Mouse (Mus musculus) G1E (cell line): ENCODE data around the gene Pde4d. TPM values are rescaled to one million over a fixed set of nuclear protein-coding genes. Genes with fewer than 3 reads are reported as not detected.

Experiments
- ATAC-seq: 2 replicates; pipeline ENCODE4 v1.8.0; 2016; ENCODE audit warnings: mild to moderate bottlenecking; ENCODE audit not compliant: insufficient number of reproducible peaks, poor library complexity, low FRiP score, severe bottlenecking; ENCODE audit errors: extremely low read depth
- DNase-seq: peaks from one replicate; pipeline ENCODE4 v3.0.0; 2012; ENCODE audit warnings: low spot score
- H3K27me3 ChIP-seq: 2 replicates; pipeline ENCODE4 v1.6.1; 2012; ENCODE audit warnings: mild to moderate bottlenecking, low read length, inconsistent platforms; ENCODE audit not compliant: insufficient read depth
- H3K36me3 ChIP-seq: replicated peaks from 2 replicates; pipeline ENCODE3; 2012; ENCODE audit warnings: mild to moderate bottlenecking, inconsistent platforms
- H3K4me1 ChIP-seq: 2 replicates; pipeline ENCODE4 v1.6.1; 2012; ENCODE audit warnings: low read depth, low read length, inconsistent platforms, mixed read lengths; ENCODE audit not compliant: insufficient read depth
- H3K4me3 ChIP-seq: 2 replicates; pipeline ENCODE4 v1.5.1; 2012; ENCODE audit warnings: low read depth, mild to moderate bottlenecking, inconsistent platforms, low read length, moderate library complexity, mixed read lengths
- H3K9me3 ChIP-seq: replicated peaks from 2 replicates; pipeline ENCODE4 v1.6.1; 2012; ENCODE audit warnings: inconsistent platforms
- CTCF ChIP-seq: IDR thresholded peaks from 2 replicates; pipeline ENCODE4 v1.5.1; 2012; ENCODE audit warnings: low read depth, low read length, inconsistent platforms, mixed read lengths
- GATA1 ChIP-seq: IDR thresholded peaks from 2 replicates; pipeline ENCODE4 v1.6.1; 2012; ENCODE audit warnings: borderline replicate concordance, low read length, inconsistent platforms, mixed read lengths
- GATA2 ChIP-seq: IDR thresholded peaks from 2 replicates; pipeline ENCODE4 v1.6.1; 2012; ENCODE audit warnings: low read depth, low read length, inconsistent platforms, borderline replicate concordance
- POLR2AphosphoS5 ChIP-seq: IDR thresholded peaks from 2 replicates; pipeline ENCODE4 v1.6.1; 2012; ENCODE audit warnings: low read depth, low read length, inconsistent platforms; ENCODE audit not compliant: insufficient replicate concordance
- TAL1 ChIP-seq: conservative IDR thresholded peaks from 2 replicates; pipeline ENCODE4 v1.6.1; 2012; ENCODE audit warnings: low read depth, low read length, inconsistent platforms, mixed read lengths
- polyA plus RNA-seq: library from polyadenylated mRNA; stranded (reverse); fragments of >175 nt; gene quantifications from 2 replicates; pipeline ENCODE4 v1.2.3, GENCODE M21; 2012
- total RNA-seq, 2 experiments: library from RNA; stranded (forward) in 1 of 2; stranded (reverse) in 1 of 2; fragments of 200-1000 nt in 1 of 2; fragments of >200 nt in 1 of 2; fragmentation: Nextera tagmentation in 1 of 2; gene quantifications; 2 replicates each; pipeline ENCODE4 v1.2.3; 2014 to 2017

Pde4d gene
- total and polyA plus RNA-seq, 3 experiments: 8.2 to 124 (median 22.6) TPM

GRCm38 (mm10) chr13:109293011-109293410 is 843.3 kb downstream of the Pde4d start:
- no peak for ATAC-seq
- H3K4me1 ChIP-seq: no peaks in the 10 kb centered on the region
- TF ChIP-seq CTCF: no peak
- no peak for TF ChIP-seq GATA1
- TF ChIP-seq TAL1: no peak
- no peak for TF ChIP-seq GATA2
- no peak for TF ChIP-seq POLR2AphosphoS5
- peaks cover 2% of the 10 kb centered on the region; the same call in 1 of the 2 replicates for H3K27me3 ChIP-seq
- no peaks in the 10 kb centered on the region for H3K9me3 ChIP-seq
- H3K4me3 ChIP-seq: no peak overlapping the region
- no peaks in the 10 kb centered on the region for H3K36me3 ChIP-seq
- DNase-seq: no peak

DNA sequence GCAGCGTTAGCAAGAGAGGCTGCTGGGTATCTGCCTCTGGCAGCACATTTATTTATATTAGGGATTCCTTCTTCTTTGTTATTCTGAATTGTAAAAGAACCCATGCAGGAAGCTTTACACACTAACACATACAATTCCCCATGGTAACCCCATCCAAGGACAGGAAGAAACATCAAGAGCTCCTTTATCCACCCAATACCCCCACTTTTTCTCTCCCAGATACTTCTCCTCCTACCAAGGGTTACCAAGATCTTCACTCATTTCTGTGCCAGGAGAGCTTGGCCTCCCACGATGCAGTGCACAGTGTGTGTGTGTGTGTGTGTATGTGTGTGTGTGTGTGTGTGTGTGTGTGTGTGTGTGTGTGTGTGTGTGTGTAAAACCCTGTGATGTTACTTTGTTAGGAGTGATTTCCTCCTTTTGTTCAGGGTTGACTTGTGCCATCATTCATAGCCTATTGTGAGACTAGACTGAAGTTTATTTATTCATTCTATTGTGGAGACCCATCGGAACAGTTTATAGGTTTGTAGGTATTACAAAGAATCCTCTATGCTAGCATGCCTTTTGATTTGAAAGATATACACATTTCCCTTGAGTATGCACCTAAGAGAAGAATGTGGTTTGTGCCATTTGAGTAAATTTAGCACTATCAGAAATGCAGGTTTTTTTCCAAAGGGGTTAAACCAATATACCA is 846.7 kb downstream of the Pde4d start:
- H3K4me3 ChIP-seq: no peak overlapping the region
- DNase-seq (no peak), ATAC-seq (no peak)
- peaks cover 7% of the 10 kb centered on the region; the same call in 1 of the 2 replicates for H3K27me3 ChIP-seq
- TF ChIP-seq TAL1 (no peak), POLR2AphosphoS5 (no peak), GATA2 (no peak), GATA1 (no peak)
- H3K9me3 ChIP-seq: no peaks in the 10 kb centered on the region
- no peaks in the 10 kb centered on the region for H3K36me3 ChIP-seq
- H3K4me1 ChIP-seq: no peaks in the 10 kb centered on the region

DNA sequence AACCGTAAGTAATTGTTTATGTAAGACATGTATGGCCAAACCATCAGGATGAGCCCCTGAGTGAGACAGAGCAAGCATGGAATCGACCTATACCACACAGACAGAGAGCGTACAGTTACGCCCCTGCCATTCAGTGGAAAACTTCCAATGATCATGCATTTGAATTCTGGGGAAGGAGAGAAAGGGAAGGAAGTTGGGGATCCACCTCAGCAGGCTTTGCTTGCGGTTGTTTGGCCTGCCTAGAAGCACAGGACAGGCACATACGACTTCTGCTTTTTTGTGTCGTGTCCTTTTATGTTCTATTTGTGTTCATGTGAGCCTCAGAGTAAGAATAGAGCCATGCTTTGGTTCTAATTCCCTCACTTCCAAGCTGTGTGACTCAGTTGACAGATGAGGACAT is 849.1 kb downstream of the Pde4d start:
- no peaks in the 10 kb centered on the region for H3K4me1 ChIP-seq
- no peak overlapping the region for H3K4me3 ChIP-seq
- TF ChIP-seq GATA1 (no peak), GATA2 (no peak), POLR2AphosphoS5 (no peak), CTCF (no peak), TAL1 (no peak)
- H3K36me3 ChIP-seq: no peaks in the 10 kb centered on the region
- peaks cover 5% of the 10 kb centered on the region; the same call in 1 of the 2 replicates for H3K27me3 ChIP-seq
- ATAC-seq: no peak
- H3K9me3 ChIP-seq: no peaks in the 10 kb centered on the region
- DNase-seq: no peak

- Histone ChIP-seq H3K36me3 (no peaks in the 10 kb centered on the region), H3K4me1 (no peaks in the 10 kb centered on the region), H3K4me3 (no peak overlapping the region), H3K27me3 (peaks cover 5% of the 10 kb centered on the region; the same call in 1 of the 2 replicates), H3K9me3 (no peaks in the 10 kb centered on the region)
- DNase-seq (no peak), ATAC-seq (no peak)
- TF ChIP-seq GATA1 (no peak), CTCF (no peak), POLR2AphosphoS5 (no peak), TAL1 (no peak), GATA2 (no peak)
These were observed 849.9 kb downstream of the Pde4d start for GRCm38 (mm10) chr13:109299511-109300250.

DNA sequence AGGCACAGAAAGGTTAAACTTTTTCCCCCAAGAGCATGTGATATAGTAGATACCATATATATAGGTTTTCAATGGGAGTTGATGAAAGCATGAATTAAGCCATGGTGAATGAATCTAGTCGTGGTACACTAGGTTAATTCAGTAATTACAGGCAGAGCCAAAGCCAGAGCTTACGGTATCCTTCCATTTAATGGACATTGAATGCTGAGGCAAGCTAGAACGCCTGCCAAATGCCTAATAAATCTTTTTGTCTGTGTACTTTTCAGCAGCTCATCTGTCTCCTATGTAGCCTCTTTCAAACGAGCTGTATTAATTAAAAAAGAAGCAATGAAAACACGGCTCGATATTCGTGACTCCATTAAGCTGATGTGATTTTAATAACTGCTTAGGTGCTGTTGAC is 862.8 kb downstream of the Pde4d start:
- DNase-seq: no peak
- Histone ChIP-seq H3K27me3 (no peaks in the 10 kb centered on the region; the same call in 1 of the 2 replicates), H3K9me3 (no peaks in the 10 kb centered on the region), H3K36me3 (no peaks in the 10 kb centered on the region), H3K4me1 (no peaks in the 10 kb centered on the region), H3K4me3 (no peak overlapping the region)
- no peak for TF ChIP-seq GATA1
- no peak for TF ChIP-seq GATA2
- no peak for TF ChIP-seq POLR2AphosphoS5
- TF ChIP-seq TAL1: no peak
- TF ChIP-seq CTCF: no peak
- no peak for ATAC-seq

DNA sequence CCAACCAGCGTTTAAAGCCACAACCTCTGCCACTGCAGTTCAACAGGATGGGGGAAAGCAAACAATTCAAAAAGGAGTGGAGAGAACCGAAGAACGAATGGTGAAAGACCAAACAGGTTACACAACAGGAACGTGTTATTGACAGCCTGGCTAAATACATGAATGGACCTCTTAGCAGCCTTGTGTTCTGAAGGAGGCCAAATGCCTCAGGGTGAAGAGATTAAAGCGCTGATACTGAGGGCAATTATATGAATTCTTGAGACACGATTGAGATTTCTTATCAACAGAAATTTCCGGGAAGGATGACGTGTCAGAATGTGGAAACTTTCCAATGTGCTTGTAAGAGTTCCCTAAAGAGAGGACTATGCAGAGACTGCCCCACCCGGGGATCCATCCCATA is 865.9 kb downstream of the Pde4d start:
- no peak for TF ChIP-seq GATA1
- TF ChIP-seq POLR2AphosphoS5: no peak
- no peak for TF ChIP-seq GATA2
- no peak for TF ChIP-seq CTCF
- TF ChIP-seq TAL1: no peak
- ATAC-seq: no peak
- H3K36me3 ChIP-seq: no peaks in the 10 kb centered on the region
- peaks cover 3% of the 10 kb centered on the region; the same call in 1 of the 2 replicates for H3K27me3 ChIP-seq
- H3K4me1 ChIP-seq: no peaks in the 10 kb centered on the region
- H3K4me3 ChIP-seq: no peak overlapping the region
- DNase-seq: no peak
- H3K9me3 ChIP-seq: no peaks in the 10 kb centered on the region
